Mouse (Mus musculus) embryonic facial prominence, embryonic 10.5 days (tissue): ENCODE measurements around the gene Hnrnph3. TPM values are rescaled to one million over a fixed set of nuclear protein-coding genes. Genes with fewer than 3 reads are reported as not detected.
A peak's percentile ranks its signal among the peaks of the same experiment; 100 is the strongest.

Experiments
- DNase-seq: peaks from one replicate; pipeline ENCODE4 v3.0.0-alpha.2; 2017; ENCODE audit warnings: low spot score
- H3K27ac ChIP-seq: fragments of 300-500 bp; sonication (generic); replicated peaks from 2 replicates; pipeline ENCODE4 v1.5.1; 2016; ENCODE audit warnings: mild to moderate bottlenecking
- H3K27me3 ChIP-seq: fragments of 300-500 bp; sonication (generic); replicated peaks from 2 replicates; pipeline ENCODE4 v1.6.1; 2016; ENCODE audit warnings: low read depth, mild to moderate bottlenecking; ENCODE audit not compliant: poor library complexity, severe bottlenecking
- H3K36me3 ChIP-seq: fragments of 300-500 bp; sonication (generic); replicated peaks from 2 replicates; pipeline ENCODE4 v1.6.1; 2016; ENCODE audit warnings: mild to moderate bottlenecking, moderate library complexity
- H3K4me1 ChIP-seq: fragments of 300-500 bp; sonication (generic); 2 replicates; pipeline ENCODE4 v1.6.1; 2016
- H3K4me3 ChIP-seq: fragments of 300-500 bp; sonication (generic); 2 replicates; pipeline ENCODE4 v1.5.1; 2016; ENCODE audit warnings: mild to moderate bottlenecking, moderate library complexity
- H3K9me3 ChIP-seq: fragments of 300-500 bp; sonication (generic); 2 replicates; pipeline ENCODE4 v1.6.1; 2016; ENCODE audit warnings: mild to moderate bottlenecking
- WGBS: fragments of 180-500 bp; shearing (Covaris S2); methylation state at CpG from one replicate; pipeline ENCODE4 v1.1.7; 2016; 5-methylcytosine and 5-hydroxymethylcytosine counted together
- polyA plus RNA-seq: library from polyadenylated mRNA; unstranded; fragments of >200 nt; fragmentation: Nextera tagmentation; extraction: Ambion mirVana; gene quantifications from 2 replicates; pipeline ENCODE4 v1.2.1, GENCODE M21; 2016

The Hnrnph3 gene
- polyA plus RNA-seq, 1 experiment from 2014 or later = 180 TPM

- H3K27me3 ChIP-seq = no peaks in the 10 kb centered on the region
- H3K4me1 ChIP-seq = no peaks in the 10 kb centered on the region
- no peaks in the 10 kb centered on the region for H3K9me3 ChIP-seq
- 75% methylated on average over 3 of the region's 3 CpGs for WGBS
- DNase-seq = no peak
- no peak overlapping the region for H3K27ac ChIP-seq
- H3K4me3 ChIP-seq = no peak overlapping the region
- peaks cover 99% of the 10 kb centered on the region for H3K36me3 ChIP-seq
Observed at GRCm38 (mm10) chr10:63008193-63008592, 15.8 kb downstream of the Hnrnph3 start.

- no peaks in the 10 kb centered on the region for H3K27me3 ChIP-seq
- H3K36me3 ChIP-seq = peaks cover 100% of the 10 kb centered on the region
- no peak for DNase-seq
- no peak overlapping the region for H3K4me3 ChIP-seq
- 92% methylated on average over 9 of the region's 9 CpGs for WGBS
- H3K4me1 ChIP-seq = no peaks in the 10 kb centered on the region
- no peak overlapping the region for H3K27ac ChIP-seq
- no peaks in the 10 kb centered on the region for H3K9me3 ChIP-seq
Observed at GRCm38 (mm10) chr10:63004556-63004955, 19.5 kb downstream of the Hnrnph3 start.

DNA sequence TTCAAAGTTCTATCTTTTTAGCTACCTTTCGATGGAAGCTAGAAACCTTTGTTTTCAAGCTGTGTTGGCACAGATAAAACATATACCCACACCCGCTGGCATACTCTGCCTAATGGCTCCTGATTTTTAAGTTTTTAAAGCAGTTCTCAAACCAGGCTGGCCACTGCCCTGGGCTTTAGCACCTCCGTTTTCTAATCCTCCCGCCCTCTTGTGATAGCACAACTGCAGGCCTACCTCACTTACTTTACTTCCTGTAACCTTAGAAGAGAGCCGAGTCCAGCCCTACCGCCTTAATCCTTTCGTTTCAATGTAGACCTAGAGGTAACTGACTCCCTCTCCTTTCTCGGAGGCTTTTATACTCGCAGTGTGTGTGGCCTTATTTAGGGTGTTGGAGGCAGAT lies 20.8 kb downstream of the Hnrnph3 start:
- DNase-seq = no peak
- no peaks in the 10 kb centered on the region for H3K4me1 ChIP-seq
- no peak overlapping the region for H3K4me3 ChIP-seq
- no peaks in the 10 kb centered on the region for H3K9me3 ChIP-seq
- peaks cover 99% of the 10 kb centered on the region for H3K36me3 ChIP-seq
- WGBS = 75% methylated on average over 9 of the region's 9 CpGs
- H3K27ac ChIP-seq = no peak overlapping the region
- H3K27me3 ChIP-seq = no peaks in the 10 kb centered on the region

GRCm38 (mm10) chr10:63000584-63000983 lies 23.4 kb downstream of the Hnrnph3 start:
- no peak overlapping the region for H3K4me3 ChIP-seq
- no peak for DNase-seq
- no peaks in the 10 kb centered on the region for H3K9me3 ChIP-seq
- no peaks in the 10 kb centered on the region for H3K27me3 ChIP-seq
- H3K36me3 ChIP-seq = peaks cover 97% of the 10 kb centered on the region
- 79% methylated on average over 9 of the region's 9 CpGs for WGBS
- H3K4me1 ChIP-seq = no peaks in the 10 kb centered on the region
- no peak overlapping the region for H3K27ac ChIP-seq

DNA sequence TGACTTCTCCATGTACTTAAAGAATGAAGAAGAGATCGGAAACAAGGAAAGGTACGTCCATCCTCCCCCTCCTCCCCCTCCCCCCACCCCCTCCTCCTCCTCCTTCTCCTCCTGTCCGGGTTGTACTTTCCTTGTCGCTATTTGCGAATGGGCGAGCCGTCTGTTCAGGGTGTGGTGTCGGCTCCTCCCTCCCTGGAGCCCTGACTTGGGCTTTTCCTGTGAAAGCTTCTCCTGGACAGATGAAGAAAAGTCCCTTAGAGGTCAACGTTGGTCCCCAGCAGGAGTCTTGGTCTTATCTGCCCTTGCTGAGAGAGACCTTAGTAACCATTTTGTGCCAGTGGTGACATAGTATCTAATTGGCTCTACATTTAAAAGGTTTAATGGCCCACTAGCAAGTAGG lies 30.0 kb downstream of the Hnrnph3 start:
- H3K27me3 ChIP-seq = no peaks in the 10 kb centered on the region
- H3K9me3 ChIP-seq = no peaks in the 10 kb centered on the region
- DNase-seq = no peak
- H3K4me3 ChIP-seq = no peak overlapping the region
- H3K36me3 ChIP-seq = peaks cover 97% of the 10 kb centered on the region
- no peak overlapping the region for H3K27ac ChIP-seq
- no peaks in the 10 kb centered on the region for H3K4me1 ChIP-seq
- 85% methylated on average over 8 of the region's 9 CpGs for WGBS

- WGBS = 94% methylated on average over 15 of the region's 15 CpGs
- no peaks in the 10 kb centered on the region for H3K27me3 ChIP-seq
- peaks cover 98% of the 10 kb centered on the region for H3K36me3 ChIP-seq
- no peak for DNase-seq
- no peak overlapping the region for H3K4me3 ChIP-seq
- H3K4me1 ChIP-seq = no peaks in the 10 kb centered on the region
- H3K9me3 ChIP-seq = no peaks in the 10 kb centered on the region
- no peak overlapping the region for H3K27ac ChIP-seq
Observed at GRCm38 (mm10) chr10:62990636-62991035, 33.4 kb downstream of the Hnrnph3 start.

DNA sequence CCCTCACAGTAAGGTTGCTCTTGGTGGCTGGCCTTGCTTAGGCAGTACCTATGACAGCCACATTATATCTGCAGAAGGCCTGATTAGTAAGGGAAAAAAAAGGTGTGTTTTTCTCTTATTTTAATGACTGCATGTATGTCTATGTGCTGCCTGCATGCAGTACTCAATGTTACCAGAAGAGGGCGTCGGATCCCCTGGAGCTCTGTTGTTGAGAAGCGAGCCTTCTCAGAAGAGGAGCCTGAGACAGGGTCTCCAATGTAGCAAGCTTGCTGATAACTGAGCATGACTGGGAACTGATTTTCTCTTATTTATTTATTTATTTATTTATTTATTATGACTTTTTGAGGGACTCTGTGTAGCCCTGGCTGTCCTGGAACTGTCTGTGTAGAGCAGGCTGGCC lies 36.7 kb downstream of the Hnrnph3 start:
- no peak overlapping the region for H3K27ac ChIP-seq
- no peaks in the 10 kb centered on the region for H3K27me3 ChIP-seq
- no peak overlapping the region for H3K4me3 ChIP-seq
- H3K36me3 ChIP-seq = peaks cover 98% of the 10 kb centered on the region
- DNase-seq = peak; percentile 50
- H3K4me1 ChIP-seq = no peaks in the 10 kb centered on the region
- H3K9me3 ChIP-seq = no peaks in the 10 kb centered on the region
- WGBS = 21% methylated on average over 3 of the region's 3 CpGs

GRCm38 (mm10) chr10:62984495-62984894 lies 39.5 kb downstream of the Hnrnph3 start:
- Histone ChIP-seq H3K9me3 (no peaks in the 10 kb centered on the region), H3K4me1 (peaks cover 12% of the 10 kb centered on the region), H3K4me3 (no peak overlapping the region), H3K27ac (no peak overlapping the region), H3K36me3 (peaks cover 73% of the 10 kb centered on the region), H3K27me3 (no peaks in the 10 kb centered on the region)
- WGBS = 94% methylated on average over 6 of the region's 6 CpGs
- no peak for DNase-seq

- no peak overlapping the region for H3K27ac ChIP-seq
- H3K27me3 ChIP-seq = no peaks in the 10 kb centered on the region
- 93% methylated on average over 11 of the region's 11 CpGs for WGBS
- no peak overlapping the region for H3K4me3 ChIP-seq
- H3K36me3 ChIP-seq = peaks cover 69% of the 10 kb centered on the region
- H3K4me1 ChIP-seq = peaks cover 12% of the 10 kb centered on the region
- no peaks in the 10 kb centered on the region for H3K9me3 ChIP-seq
- DNase-seq = no peak
Observed at GRCm38 (mm10) chr10:62984072-62984471, 39.9 kb downstream of the Hnrnph3 start.

GRCm38 (mm10) chr10:62980039-62980954 lies 43.7 kb downstream of the Hnrnph3 start, which contains the start of gene Rufy2:
Gene Rufy2 (plus strand): TSS chr10:62980223.
- no peaks in the 10 kb centered on the region for H3K27me3 ChIP-seq
- WGBS = under 1% methylated on average over 77 of the region's 77 CpGs
- H3K36me3 ChIP-seq = peaks cover 43% of the 10 kb centered on the region
- DNase-seq = peak; percentile 91
- no peaks in the 10 kb centered on the region for H3K9me3 ChIP-seq
- peak within 1 kb of the TSS; percentile 82 for H3K4me3 ChIP-seq
- peak within 1 kb of the TSS; percentile 97 for H3K27ac ChIP-seq
- peaks cover 12% of the 10 kb centered on the region for H3K4me1 ChIP-seq

DNA sequence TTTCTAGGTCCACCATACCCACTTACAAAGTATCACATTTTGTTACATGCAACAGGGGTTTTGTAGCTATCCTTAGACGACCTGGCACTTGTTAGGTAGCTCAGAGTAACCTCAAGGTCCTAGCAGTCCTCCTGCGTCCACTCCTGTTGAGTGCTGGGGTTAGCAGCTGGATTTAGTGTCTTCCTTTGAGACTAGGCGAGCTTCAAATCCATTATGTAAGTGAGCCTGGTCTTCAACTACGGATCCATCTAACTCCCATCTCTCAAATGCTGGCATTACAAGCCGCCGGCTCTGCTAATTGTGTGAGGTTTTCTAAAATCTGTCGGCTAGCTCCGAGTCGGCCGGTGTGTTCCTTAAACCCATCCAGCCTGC lies 44.4 kb downstream of the Hnrnph3 start:
- H3K9me3 ChIP-seq = no peaks in the 10 kb centered on the region
- H3K27ac ChIP-seq = peak overlapping the region; percentile 97; the same call in 1 of the 2 replicates
- H3K27me3 ChIP-seq = no peaks in the 10 kb centered on the region
- peaks cover 41% of the 10 kb centered on the region for H3K36me3 ChIP-seq
- DNase-seq = no peak
- WGBS = 10% methylated on average over 10 of the region's 10 CpGs
- H3K4me1 ChIP-seq = peaks cover 12% of the 10 kb centered on the region
- peak overlapping the region; percentile 82 for H3K4me3 ChIP-seq

- WGBS = 63% methylated on average over 16 of the region's 16 CpGs
- peaks cover 91% of the 10 kb centered on the region for H3K36me3 ChIP-seq
Observed at GRCm38 (mm10) chr10:62971821-62972220, 52.2 kb downstream of the Hnrnph3 start.

GRCm38 (mm10) chr10:62966291-62966690 lies 57.7 kb downstream of the Hnrnph3 start:
- no peak for DNase-seq
- no peaks in the 10 kb centered on the region for H3K27me3 ChIP-seq
- H3K36me3 ChIP-seq = peaks cover 97% of the 10 kb centered on the region
- no peaks in the 10 kb centered on the region for H3K9me3 ChIP-seq
- 97% methylated on average over 15 of the region's 15 CpGs for WGBS
- H3K4me1 ChIP-seq = no peaks in the 10 kb centered on the region
- no peak overlapping the region for H3K27ac ChIP-seq
- no peak overlapping the region for H3K4me3 ChIP-seq

More at GRCm38 (mm10) chr10:62971821-62972220, 52.2 kb downstream of the Hnrnph3 start:
- Histone ChIP-seq H3K27ac (no peak overlapping the region), H3K4me3 (no peak overlapping the region), H3K27me3 (no peaks in the 10 kb centered on the region), H3K9me3 (no peaks in the 10 kb centered on the region), H3K4me1 (no peaks in the 10 kb centered on the region)
- DNase-seq = peak; percentile 14
